Mouse (Mus musculus): Measurements from ENCODE around the gene Trim46. TPM values are rescaled to one million over a fixed set of nuclear protein-coding genes. Genes with fewer than 3 reads are reported as not detected.
A peak's percentile ranks its signal among the peaks of the same experiment; 100 is the strongest.

Gene Trim46
- polyA plus RNA-seq, 1 experiment from 2014 or later, result 0.28 TPM

DNA sequence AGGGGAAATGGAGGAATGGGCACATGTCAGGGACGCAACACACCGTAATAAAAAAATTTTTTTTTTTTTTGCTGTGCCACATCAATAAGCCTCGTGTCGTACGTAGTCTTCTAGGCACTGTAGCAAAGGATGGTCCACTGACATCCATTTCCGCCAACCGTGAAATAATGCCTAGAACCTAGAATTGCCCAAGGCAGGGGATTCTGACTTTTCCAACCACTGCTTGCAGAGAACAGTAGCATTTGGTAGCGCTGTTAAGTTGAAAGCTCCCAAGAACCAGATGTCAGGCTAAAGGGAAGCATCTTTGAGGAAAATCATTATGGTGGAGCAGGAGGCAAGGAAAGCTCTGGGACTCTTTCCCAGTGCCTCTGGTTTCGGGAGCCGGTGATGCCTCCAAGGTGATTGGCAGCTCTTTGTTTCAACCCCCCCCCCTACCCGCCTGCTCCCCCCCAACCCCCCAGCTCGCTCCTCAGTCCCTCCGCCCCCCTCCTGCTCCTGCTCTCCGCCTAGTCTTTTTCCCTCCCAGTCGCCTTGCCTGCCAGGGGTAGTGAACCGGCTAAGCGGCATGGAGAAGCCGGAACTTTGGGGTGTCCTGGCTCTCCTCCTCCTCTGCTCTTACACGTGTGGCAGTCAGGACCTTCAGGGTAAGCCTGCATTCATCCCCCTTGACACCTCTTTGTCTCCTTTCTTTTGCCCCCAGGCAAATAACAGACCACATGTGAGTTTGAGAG, 31.3 kb downstream of the Trim46 start, which contains the start of gene Thbs3:
Gene Thbs3 (plus strand): TSS at position 500 of the 731 bp plus-strand sequence.
- H3K4me2 ChIP-seq (ENCODE audit: low read depth, low read length), result peak within 1 kb of the TSS; percentile 85
- peaks cover 6% of the 10 kb centered on the region for H3K36me3 ChIP-seq (ENCODE audit: control insufficient read depth, insufficient read depth)
- H3K27me3 ChIP-seq (ENCODE audit: control insufficient read depth, insufficient read depth, low read depth, low read length), result peaks cover 7% of the 10 kb centered on the region; the same call in 1 of the 2 replicates
- 3% methylated on average over 18 of the region's 19 CpGs for WGBS (ENCODE audit: insufficient replicate concordance)
- H3K9me3 ChIP-seq (replicated peaks; ENCODE audit: control insufficient read depth, low read length), result no peaks in the 10 kb centered on the region
- H3K4me1 ChIP-seq (ENCODE audit: control insufficient read depth, low read depth, low read length), result peaks cover 21% of the 10 kb centered on the region
- peak within 1 kb of the TSS; percentile 90 for H3K4me3 ChIP-seq (ENCODE audit: low read depth, low read length)
- no peak for ATAC-seq (ENCODE audit: low read depth)
- peak within 1 kb of the TSS; percentile 68 for H3K9ac ChIP-seq (ENCODE audit: low read depth, low read length)
- H3K27ac ChIP-seq (ENCODE audit: low read length), result peak within 1 kb of the TSS; percentile 55

GRCm38 (mm10) chr3:89213803-89214530, 32.1 kb downstream of the Trim46 start:
- Histone ChIP-seq H3K4me3 (ENCODE audit: low read depth, low read length) (peak overlapping the region; percentile 90), H3K27me3 (ENCODE audit: control insufficient read depth, insufficient read depth, low read depth, low read length) (peaks cover 7% of the 10 kb centered on the region; the same call in 1 of the 2 replicates), H3K9ac (ENCODE audit: low read depth, low read length) (peak overlapping the region; percentile 68), H3K4me2 (ENCODE audit: low read depth, low read length) (peak overlapping the region; percentile 85), H3K4me1 (ENCODE audit: control insufficient read depth, low read depth, low read length) (peaks cover 21% of the 10 kb centered on the region), H3K9me3 (replicated peaks; ENCODE audit: control insufficient read depth, low read length) (no peaks in the 10 kb centered on the region), H3K36me3 (ENCODE audit: control insufficient read depth, insufficient read depth) (peaks cover 11% of the 10 kb centered on the region), H3K27ac (ENCODE audit: low read length) (peak overlapping the region; percentile 55)
- under 1% methylated on average over 69 of the region's 69 CpGs for WGBS (ENCODE audit: insufficient replicate concordance)
- peak; percentile 91 for ATAC-seq (ENCODE audit: low read depth)

GRCm38 (mm10) chr3:89210731-89211130, 35.4 kb downstream of the Trim46 start:
- Histone ChIP-seq H3K27ac (ENCODE audit: low read length) (no peak overlapping the region), H3K27me3 (ENCODE audit: control insufficient read depth, insufficient read depth, low read depth, low read length) (peaks cover 7% of the 10 kb centered on the region; the same call in 1 of the 2 replicates), H3K9me3 (replicated peaks; ENCODE audit: control insufficient read depth, low read length) (no peaks in the 10 kb centered on the region), H3K4me2 (ENCODE audit: low read depth, low read length) (no peak overlapping the region), H3K9ac (ENCODE audit: low read depth, low read length) (no peak overlapping the region), H3K4me1 (ENCODE audit: control insufficient read depth, low read depth, low read length) (peaks cover 20% of the 10 kb centered on the region), H3K4me3 (ENCODE audit: low read depth, low read length) (no peak overlapping the region), H3K36me3 (ENCODE audit: control insufficient read depth, insufficient read depth) (peaks cover 30% of the 10 kb centered on the region)
- ATAC-seq (ENCODE audit: low read depth), result no peak
- 51% methylated on average over 7 of the region's 7 CpGs for WGBS (ENCODE audit: insufficient replicate concordance)

- Histone ChIP-seq H3K4me3 (ENCODE audit: low read depth, low read length) (no peak overlapping the region), H3K4me2 (ENCODE audit: low read depth, low read length) (no peak overlapping the region), H3K27me3 (ENCODE audit: control insufficient read depth, insufficient read depth, low read depth, low read length) (peaks cover 3% of the 10 kb centered on the region; the same call in 1 of the 2 replicates), H3K9me3 (replicated peaks; ENCODE audit: control insufficient read depth, low read length) (no peaks in the 10 kb centered on the region), H3K27ac (ENCODE audit: low read length) (no peak overlapping the region), H3K4me1 (ENCODE audit: control insufficient read depth, low read depth, low read length) (peaks cover 14% of the 10 kb centered on the region), H3K9ac (ENCODE audit: low read depth, low read length) (no peak overlapping the region), H3K36me3 (ENCODE audit: control insufficient read depth, insufficient read depth) (peaks cover 33% of the 10 kb centered on the region)
- ATAC-seq (ENCODE audit: low read depth), result no peak
- WGBS (ENCODE audit: insufficient replicate concordance), result 73% methylated on average over 13 of the region's 13 CpGs
These were observed 35.9 kb downstream of the Trim46 start for GRCm38 (mm10) chr3:89210162-89210561.

- peaks cover 33% of the 10 kb centered on the region for H3K36me3 ChIP-seq (ENCODE audit: control insufficient read depth, insufficient read depth)
- no peak for ATAC-seq (ENCODE audit: low read depth)
These were observed 36.4 kb downstream of the Trim46 start for GRCm38 (mm10) chr3:89209731-89210130.

GRCm38 (mm10) chr3:89208736-89209135, 37.4 kb downstream of the Trim46 start:
- Histone ChIP-seq H3K9ac (ENCODE audit: low read depth, low read length) (no peak overlapping the region), H3K36me3 (ENCODE audit: control insufficient read depth, insufficient read depth) (peaks cover 33% of the 10 kb centered on the region), H3K4me3 (ENCODE audit: low read depth, low read length) (no peak overlapping the region), H3K27ac (ENCODE audit: low read length) (no peak overlapping the region), H3K9me3 (replicated peaks; ENCODE audit: control insufficient read depth, low read length) (no peaks in the 10 kb centered on the region), H3K4me1 (ENCODE audit: control insufficient read depth, low read depth, low read length) (peaks cover 4% of the 10 kb centered on the region), H3K27me3 (ENCODE audit: control insufficient read depth, insufficient read depth, low read depth, low read length) (no peaks in the 10 kb centered on the region), H3K4me2 (ENCODE audit: low read depth, low read length) (no peak overlapping the region)
- 78% methylated on average over 6 of the region's 6 CpGs for WGBS (ENCODE audit: insufficient replicate concordance)
- ATAC-seq (ENCODE audit: low read depth), result no peak

More at GRCm38 (mm10) chr3:89209731-89210130, 36.4 kb downstream of the Trim46 start:
- Histone ChIP-seq H3K4me3 (ENCODE audit: low read depth, low read length) (no peak overlapping the region), H3K27me3 (ENCODE audit: control insufficient read depth, insufficient read depth, low read depth, low read length) (peaks cover 2% of the 10 kb centered on the region; the same call in 1 of the 2 replicates), H3K4me1 (ENCODE audit: control insufficient read depth, low read depth, low read length) (peaks cover 10% of the 10 kb centered on the region), H3K27ac (ENCODE audit: low read length) (no peak overlapping the region), H3K9me3 (replicated peaks; ENCODE audit: control insufficient read depth, low read length) (no peaks in the 10 kb centered on the region), H3K9ac (ENCODE audit: low read depth, low read length) (no peak overlapping the region), H3K4me2 (ENCODE audit: low read depth, low read length) (no peak overlapping the region)
- WGBS (ENCODE audit: insufficient replicate concordance), result 82% methylated on average over 7 of the region's 7 CpGs

DNA sequence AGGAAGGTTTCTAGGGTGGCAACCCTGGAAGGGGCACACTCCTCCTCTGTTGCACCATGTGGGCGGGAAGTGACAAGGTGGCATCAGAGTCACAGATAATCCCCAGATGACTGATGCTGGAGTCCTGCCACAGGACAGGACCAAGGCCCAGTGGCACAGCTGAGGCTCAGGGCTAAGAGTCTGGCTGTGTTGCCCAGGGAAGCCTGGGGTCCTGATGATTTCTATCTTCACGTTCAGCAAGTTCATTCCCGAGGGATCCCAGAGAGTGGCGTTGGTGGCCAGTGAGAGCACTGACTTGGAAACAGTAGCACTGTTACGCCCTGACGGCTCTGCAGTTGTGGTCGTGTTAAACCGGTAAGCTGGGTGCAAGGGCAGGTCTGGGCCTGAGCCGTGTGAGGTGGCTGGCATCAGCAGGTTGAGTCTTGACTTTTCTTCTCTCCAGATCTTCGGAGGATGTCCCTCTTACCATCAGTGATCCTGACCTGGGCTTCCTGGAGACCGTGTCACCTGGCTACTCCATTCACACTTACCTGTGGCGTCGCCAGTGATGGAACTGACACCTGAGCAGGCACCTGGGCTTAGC, 37.9 kb downstream of the Trim46 start:
- Histone ChIP-seq H3K9ac (ENCODE audit: low read depth, low read length) (no peak overlapping the region), H3K4me2 (ENCODE audit: low read depth, low read length) (no peak overlapping the region), H3K27ac (ENCODE audit: low read length) (no peak overlapping the region), H3K27me3 (ENCODE audit: control insufficient read depth, insufficient read depth, low read depth, low read length) (no peaks in the 10 kb centered on the region), H3K4me3 (ENCODE audit: low read depth, low read length) (no peak overlapping the region), H3K9me3 (replicated peaks; ENCODE audit: control insufficient read depth, low read length) (no peaks in the 10 kb centered on the region), H3K4me1 (ENCODE audit: control insufficient read depth, low read depth, low read length) (peaks cover 7% of the 10 kb centered on the region), H3K36me3 (ENCODE audit: control insufficient read depth, insufficient read depth) (peaks cover 33% of the 10 kb centered on the region)
- no peak for ATAC-seq (ENCODE audit: low read depth)
- WGBS (ENCODE audit: insufficient replicate concordance), result 81% methylated on average over 13 of the region's 13 CpGs

- H3K4me3 ChIP-seq (ENCODE audit: low read depth, low read length), result no peak overlapping the region
- no peak overlapping the region for H3K9ac ChIP-seq (ENCODE audit: low read depth, low read length)
- H3K4me2 ChIP-seq (ENCODE audit: low read depth, low read length), result no peak overlapping the region
- no peaks in the 10 kb centered on the region for H3K27me3 ChIP-seq (ENCODE audit: control insufficient read depth, insufficient read depth, low read depth, low read length)
- no peaks in the 10 kb centered on the region for H3K9me3 ChIP-seq (replicated peaks; ENCODE audit: control insufficient read depth, low read length)
- WGBS (ENCODE audit: insufficient replicate concordance), result 75% methylated on average over 2 of the region's 2 CpGs
- no peak for ATAC-seq (ENCODE audit: low read depth)
- H3K36me3 ChIP-seq (ENCODE audit: control insufficient read depth, insufficient read depth), result peaks cover 33% of the 10 kb centered on the region
- peaks cover 6% of the 10 kb centered on the region for H3K4me1 ChIP-seq (ENCODE audit: control insufficient read depth, low read depth, low read length)
- no peak overlapping the region for H3K27ac ChIP-seq (ENCODE audit: low read length)
These were observed 39.4 kb downstream of the Trim46 start for GRCm38 (mm10) chr3:89206695-89207094.
